ENCODE assay signal across 26 mouse cellular contexts in the genomic region with DNA sequence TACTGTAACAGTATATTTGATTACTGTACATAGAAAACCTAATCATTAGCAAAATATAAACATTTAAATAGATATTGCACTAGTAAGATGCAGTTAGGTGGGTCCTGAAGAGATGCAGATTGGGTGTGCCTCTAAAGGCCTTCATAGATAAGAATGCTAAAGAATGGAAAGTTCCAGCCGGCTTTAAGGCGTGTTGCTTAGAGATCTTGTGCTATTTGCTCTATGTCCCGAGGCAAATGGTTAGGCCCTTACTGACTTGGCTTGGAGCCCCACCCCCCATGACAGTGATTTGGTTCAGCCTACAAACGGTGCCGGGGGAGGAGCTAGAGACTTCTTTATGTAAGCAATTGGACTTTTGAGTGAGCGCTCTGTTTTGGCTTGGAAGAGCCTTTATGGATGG. TPM values are rescaled to one million over a fixed set of nuclear protein-coding genes. Genes with fewer than 3 reads are reported as not detected.
DNase-seq lines count a peak whose midpoint lies in the region; ATAC-seq and TF ChIP-seq lines count a peak whose summit lies in the region.
"Had no signal": no experiment of that assay in that cellular context is flagged by ENCODE, and none has a peak within 500 bp of the region (broad histone marks: within the 10 kb centered on the region; RNA-seq: fewer than 3 reads in every experiment).

No protein-coding gene starts in this region.

- 43% methylated on average over 6 of the region's 6 CpGs for WGBS in liver, embryonic 12.5 days (ENCODE audit: insufficient replicate concordance)
- WGBS in stomach, postnatal 0 days, result 46% methylated on average over 6 of the region's 6 CpGs

- intact Hi-C loops in left cerebral cortex, postnatal 14 days (cut with DNase I), result no loop called here

- H3K9me3 ChIP-seq in liver, embryonic 12.5 days (replicated peaks), result no peaks in the 10 kb centered on the region; the same call in 1 of the 2 replicates
- H3K9me3 ChIP-seq in stomach, postnatal 0 days (ENCODE audit: control insufficient read depth, low read length), result no peaks in the 10 kb centered on the region
- H3K9me3 ChIP-seq: embryonic facial prominence, embryonic 15.5 days; G1E; heart, embryonic 15.5 days; neural tube, embryonic 12.5 days had no signal

- peak; percentile 27 for DNase-seq in lung, postnatal 10 days
- DNase-seq in lung, postnatal 4 days, result no peak
- DNase-seq in ZHBTc4 (ENCODE audit: low read depth, low spot score), result peak; percentile 97
- DNase-seq in stomach, postnatal 0 days (ENCODE audit: low spot score), result peak; percentile 76
- DNase-seq in left cerebral cortex, postnatal 14 days (ENCODE audit: low spot score in 2 of 2), result no peak
- DNase-seq: cerebellum, adult 18-20 months; heart, adult 11 months; kidney, postnatal 10 days; layer of hippocampus, adult 9-11 months; lung, adult 2 months; right cerebral cortex, postnatal 25 days had no signal

- H3K4me2 ChIP-seq in liver, embryonic 12.5 days, result peak overlapping the region; percentile 22
- no peak overlapping the region for H3K4me2 ChIP-seq in stomach, postnatal 0 days (replicated peaks; ENCODE audit: low read depth)
- H3K4me2 ChIP-seq: embryonic facial prominence, embryonic 15.5 days; heart, embryonic 15.5 days; hindbrain, embryonic 14.5 days; neural tube, embryonic 12.5 days had no signal

- peak overlapping the region; percentile 66 for H3K27ac ChIP-seq in liver, embryonic 12.5 days
- no peak overlapping the region for H3K27ac ChIP-seq in stomach, postnatal 0 days (replicated peaks)
- H3K27ac ChIP-seq: embryonic facial prominence, embryonic 15.5 days; heart, embryonic 15.5 days; hindbrain, embryonic 14.5 days; neural tube, embryonic 12.5 days had no signal

- no peak overlapping the region for H3K4me3 ChIP-seq in liver, embryonic 12.5 days
- H3K4me3 ChIP-seq in stomach, postnatal 0 days (ENCODE audit: low read depth, low read length), result no peak overlapping the region
- H3K4me3 ChIP-seq: embryonic facial prominence, embryonic 15.5 days; heart, embryonic 15.5 days; megakaryocyte, embryonic 14.5 days; neural tube, embryonic 12.5 days had no signal

- no peak for TF ChIP-seq CTCF in stomach, postnatal 0 days (IDR thresholded peaks at IDR 0.05; ENCODE audit: low read depth)

- peak; percentile 71 for ATAC-seq in liver, embryonic 12.5 days
- ATAC-seq in stomach, postnatal 0 days (ENCODE audit: low FRiP score, low TSS enrichment), result peak; percentile 80
- ATAC-seq in CD4-positive, CD25-positive, alpha-beta regulatory T cell, adult 4 months, result no peak
- ATAC-seq: activated CD4-positive, CD25-positive, alpha-beta regulatory T cell, adult 4 months; forebrain, embryonic 16.5 days; intestine, postnatal 0 days had no signal

- H3K36me3 ChIP-seq in liver, embryonic 12.5 days, result no peaks in the 10 kb centered on the region
- H3K36me3 ChIP-seq in stomach, postnatal 0 days (ENCODE audit: control insufficient read depth, insufficient read depth, low read length), result no peaks in the 10 kb centered on the region
- H3K36me3 ChIP-seq: embryonic facial prominence, embryonic 15.5 days; G1E; heart, embryonic 15.5 days; neural tube, embryonic 12.5 days had no signal

- peak overlapping the region; percentile 3; the same call in 1 of the 2 replicates for H3K9ac ChIP-seq in liver, embryonic 12.5 days
- H3K9ac ChIP-seq in stomach, postnatal 0 days (ENCODE audit: low read length), result no peak overlapping the region
- H3K9ac ChIP-seq: embryonic facial prominence, embryonic 15.5 days; heart, embryonic 15.5 days; hindbrain, embryonic 14.5 days; neural tube, embryonic 12.5 days had no signal

- peaks cover 54% of the 10 kb centered on the region for H3K4me1 ChIP-seq in liver, embryonic 12.5 days
- H3K4me1 ChIP-seq in stomach, postnatal 0 days (replicated peaks; ENCODE audit: control insufficient read depth, insufficient read depth), result no peaks in the 10 kb centered on the region
- H3K4me1 ChIP-seq: embryonic facial prominence, embryonic 15.5 days; neural tube, embryonic 12.5 days had no signal

- peaks cover 3% of the 10 kb centered on the region; the same call in 1 of the 2 replicates for H3K27me3 ChIP-seq in liver, embryonic 12.5 days (replicated peaks)
- H3K27me3 ChIP-seq in stomach, postnatal 0 days (ENCODE audit: control insufficient read depth, insufficient read depth, low read length), result no peaks in the 10 kb centered on the region
- H3K27me3 ChIP-seq: embryonic facial prominence, embryonic 15.5 days; heart, embryonic 15.5 days; neural tube, embryonic 12.5 days had no signal

- TF ChIP-seq EP300 in stomach, postnatal 0 days (optimal IDR thresholded peaks at IDR 0.05), result no peak

RNA-seq across cellular contexts. Expression of gene Gm11084, which starts 34.5 kb away (rescaled TPM):
- not detected in 2 replicates for polyA plus RNA-seq in liver, embryonic 12.5 days (2016; fragmentation: Nextera tagmentation; extraction: Ambion mirVana)
- not detected in 2 replicates for polyA plus RNA-seq in stomach, postnatal 0 days (2015; fragmentation: Nextera tagmentation; extraction: Ambion mirVana)
- total RNA-seq in left cerebral cortex, postnatal 14 days (2021), result not detected
- polyA plus RNA-seq in CD4-positive, CD25-positive, alpha-beta regulatory T cell, adult 4 months (2017; shearing (Covaris generic)), result not detected
- total RNA-seq: adrenal gland, postnatal 4 days; G1E; gastrocnemius, adult 18-20 months; left cerebral cortex, postnatal 10 days; midbrain, postnatal 0 days had no signal
- polyA plus RNA-seq: activated CD4-positive, CD25-positive, alpha-beta regulatory T cell, adult 4 months; embryonic facial prominence, embryonic 15.5 days; forebrain, embryonic 16.5 days; G1E; heart, embryonic 15.5 days; hindbrain, embryonic 14.5 days; intestine, postnatal 0 days; lung, adult 2 months; midbrain, postnatal 0 days; neural tube, embryonic 12.5 days had no signal

RNA-seq across cellular contexts. Expression of gene Sp3, which starts 40.8 kb away (rescaled TPM):
- polyA plus RNA-seq in liver, embryonic 12.5 days (2016; fragmentation: Nextera tagmentation; extraction: Ambion mirVana), result 45.2 and 47.6 TPM in 2 replicates
- polyA plus RNA-seq in stomach, postnatal 0 days (2015; fragmentation: Nextera tagmentation; extraction: Ambion mirVana), result 24.3 and 25.7 TPM in 2 replicates
- total RNA-seq in left cerebral cortex, postnatal 14 days (2021), result 10 to 100 TPM; 50.5 to 55.5 TPM
- 10 to 100 TPM; 52.0 to 71.4 TPM for polyA plus RNA-seq in CD4-positive, CD25-positive, alpha-beta regulatory T cell, adult 4 months (2017; shearing (Covaris generic))

Comparison
In these comparisons a context has a peak if more than half of its experiments do, and no peak if none do; other contexts are left out.
1. DNase-seq: peak in lung, postnatal 10 days (single experiment), ZHBTc4 (single experiment) and stomach, postnatal 0 days (single experiment); none in lung, postnatal 4 days (0 of 2) and left cerebral cortex, postnatal 14 days (0 of 2).